Mouse (Mus musculus): Measurements from ENCODE around the gene Zdhhc23.
A peak's percentile ranks its signal among the peaks of the same experiment; 100 is the strongest.

Gene Zdhhc23

GRCm38 (mm10) chr16:43979328-43980109, at the start of gene Zdhhc23:
Gene Zdhhc23 (minus strand): TSS chr16:43979791.
- peak; percentile 46 for DNase-seq

- DNase-seq: no peak
These were observed 49.7 kb upstream of the Zdhhc23 start for GRCm38 (mm10) chr16:44029273-44029672.

- DNase-seq: no peak
These were observed 47.2 kb upstream of the Zdhhc23 start for GRCm38 (mm10) chr16:44026822-44027221.

GRCm38 (mm10) chr16:44026210-44026609, 46.6 kb upstream of the Zdhhc23 start:
- DNase-seq: no peak

GRCm38 (mm10) chr16:44018986-44019548, 39.5 kb upstream of the Zdhhc23 start:
- no peak for DNase-seq

GRCm38 (mm10) chr16:44018372-44018771, 38.8 kb upstream of the Zdhhc23 start:
- no peak for DNase-seq

- DNase-seq: no peak
These were observed 38.1 kb upstream of the Zdhhc23 start for GRCm38 (mm10) chr16:44017707-44018106.

GRCm38 (mm10) chr16:44016164-44016563, 36.6 kb upstream of the Zdhhc23 start:
- peak; percentile 68 for DNase-seq

- DNase-seq: no peak
These were observed 36.0 kb upstream of the Zdhhc23 start for GRCm38 (mm10) chr16:44015416-44016158.

- DNase-seq: no peak
These were observed 31.4 kb upstream of the Zdhhc23 start for GRCm38 (mm10) chr16:44011010-44011409.

GRCm38 (mm10) chr16:44002086-44002485, 22.5 kb upstream of the Zdhhc23 start:
- DNase-seq: no peak

GRCm38 (mm10) chr16:43999541-43999940, 19.9 kb upstream of the Zdhhc23 start:
- DNase-seq: no peak

GRCm38 (mm10) chr16:43999111-43999510, 19.5 kb upstream of the Zdhhc23 start:
- DNase-seq: peak; percentile 9

- DNase-seq: no peak
These were observed 15.0 kb upstream of the Zdhhc23 start for GRCm38 (mm10) chr16:43994623-43995022.

- DNase-seq: no peak
These were observed 6.7 kb upstream of the Zdhhc23 start for GRCm38 (mm10) chr16:43986299-43986698.

- DNase-seq: no peak
These were observed 569 bp upstream of the Zdhhc23 start for GRCm38 (mm10) chr16:43980110-43980609.

- no peak for DNase-seq
These were observed 622 bp downstream of the Zdhhc23 start for GRCm38 (mm10) chr16:43979010-43979327.

- no peak for DNase-seq
These were observed 5.9 kb downstream of the Zdhhc23 start for GRCm38 (mm10) chr16:43973606-43974220.

GRCm38 (mm10) chr16:43973147-43973546, 6.4 kb downstream of the Zdhhc23 start:
- no peak for DNase-seq

GRCm38 (mm10) chr16:43972391-43972790, 7.2 kb downstream of the Zdhhc23 start:
- DNase-seq: no peak

- no peak for DNase-seq
These were observed 7.8 kb downstream of the Zdhhc23 start for GRCm38 (mm10) chr16:43971741-43972140.

GRCm38 (mm10) chr16:43971189-43971588, 8.4 kb downstream of the Zdhhc23 start:
- no peak for DNase-seq

GRCm38 (mm10) chr16:43970426-43970825, 9.2 kb downstream of the Zdhhc23 start:
- DNase-seq: no peak

Measured in lung, postnatal 14 days (tissue).